Mouse (Mus musculus): ENCODE data around the gene Hoxd4. TPM values are rescaled to one million over a fixed set of nuclear protein-coding genes. Genes with fewer than 3 reads are reported as not detected.

The Hoxd4 gene
- polyA plus RNA-seq, 1 experiment from 2014 or later, result not detected

DNA sequence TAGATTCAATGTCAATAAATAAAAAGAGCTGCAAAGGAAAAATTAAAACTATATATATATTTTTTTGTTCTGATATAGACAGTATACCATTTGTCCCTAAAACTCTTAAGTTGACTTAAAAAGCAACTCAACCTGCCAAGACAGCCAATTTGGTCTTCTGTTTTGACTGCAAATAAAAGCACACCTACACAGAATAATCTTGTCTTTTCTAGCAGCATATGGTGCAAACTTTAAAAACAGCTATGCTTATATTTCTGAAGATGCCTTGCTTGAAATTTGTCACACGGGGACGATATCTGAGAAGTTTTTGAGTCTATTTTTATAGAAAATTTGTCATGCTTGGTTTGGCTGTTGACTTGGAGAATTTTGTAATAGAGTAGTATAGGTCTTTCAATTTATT, 62.6 kb downstream of the Hoxd4 start:
- no peak for ATAC-seq (replicated peaks; ENCODE audit: low FRiP score)
- no peaks in the 10 kb centered on the region for H3K9me3 ChIP-seq (ENCODE audit: control insufficient read depth, low read length)
- no peaks in the 10 kb centered on the region for H3K4me1 ChIP-seq (replicated peaks; ENCODE audit: control insufficient read depth, insufficient read depth, low read length)
- H3K9ac ChIP-seq (ENCODE audit: low read length), result no peak overlapping the region
- no peaks in the 10 kb centered on the region for H3K36me3 ChIP-seq (ENCODE audit: control insufficient read depth, insufficient read depth, low read length)
- 86% methylated on average over 2 of the region's 2 CpGs for WGBS
- H3K27me3 ChIP-seq (ENCODE audit: control insufficient read depth, insufficient read depth, low read length), result no peaks in the 10 kb centered on the region; the same call in 1 of the 2 replicates
- no peak for DNase-seq (ENCODE audit: low spot score)
- no peak overlapping the region for H3K27ac ChIP-seq (ENCODE audit: low read depth, low read length)
- no peak overlapping the region for H3K4me2 ChIP-seq (ENCODE audit: low read depth, low read length, severe bottlenecking)
- no peak overlapping the region for H3K4me3 ChIP-seq (ENCODE audit: low read depth, low read length)

DNA sequence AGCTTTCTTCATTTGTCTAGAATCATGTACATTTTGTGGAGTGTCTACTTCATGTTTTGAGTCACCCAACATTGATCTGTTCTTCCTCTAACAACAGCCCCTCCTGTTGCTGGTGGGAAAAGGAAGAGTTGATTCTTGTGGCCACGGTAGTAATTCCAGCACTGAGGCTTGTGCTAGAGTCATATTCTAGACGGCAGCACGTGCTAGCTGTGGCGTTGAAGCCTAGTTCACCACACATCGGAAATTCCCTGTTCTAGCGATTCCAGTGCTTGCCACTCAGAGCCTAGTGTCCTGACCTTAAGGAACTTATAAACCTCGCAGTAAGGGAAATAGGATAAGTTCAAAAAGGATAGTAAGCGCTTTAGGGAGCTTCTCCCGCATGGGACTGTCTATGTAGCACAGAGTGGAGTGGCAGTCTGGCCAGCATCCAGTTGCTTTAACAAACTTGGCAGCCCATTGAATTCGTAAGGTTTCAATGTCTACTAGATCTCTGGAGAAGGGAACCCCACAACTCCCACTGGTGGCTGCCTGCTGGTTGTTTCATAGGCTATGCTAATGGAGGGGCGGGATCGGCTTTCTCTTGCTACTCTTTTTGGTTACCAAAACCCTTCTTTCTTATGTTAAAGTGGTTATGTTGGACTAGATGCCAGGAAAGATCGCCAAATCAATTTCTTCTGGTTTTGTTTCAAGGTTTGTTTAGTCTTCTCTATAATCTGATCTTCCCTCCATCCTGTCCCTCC, 66.0 kb downstream of the Hoxd4 start:
- Histone ChIP-seq H3K9me3 (ENCODE audit: control insufficient read depth, low read length) (no peaks in the 10 kb centered on the region), H3K36me3 (ENCODE audit: control insufficient read depth, insufficient read depth, low read length) (no peaks in the 10 kb centered on the region), H3K27ac (ENCODE audit: low read depth, low read length) (no peak overlapping the region), H3K9ac (ENCODE audit: low read length) (no peak overlapping the region), H3K4me2 (ENCODE audit: low read depth, low read length, severe bottlenecking) (no peak overlapping the region), H3K27me3 (ENCODE audit: control insufficient read depth, insufficient read depth, low read length) (no peaks in the 10 kb centered on the region), H3K4me3 (ENCODE audit: low read depth, low read length) (no peak overlapping the region), H3K4me1 (replicated peaks; ENCODE audit: control insufficient read depth, insufficient read depth, low read length) (no peaks in the 10 kb centered on the region)
- ATAC-seq (replicated peaks; ENCODE audit: low FRiP score) (no peak), DNase-seq (ENCODE audit: low spot score) (no peak)
- 67% methylated on average over 13 of the region's 13 CpGs for WGBS

MicroRNA genes within 50 kb of the gene (microRNA counts, 519-probe panel; counts per million panel counts)
- 31.2 counts per million for microRNA mmu-miR-10b

Small RNA genes lying within 50 kb of the gene (microRNA-seq; reads per million reads assigned to microRNA genes)
- gene Gm44463 (ENCODE audit: insufficient number of aligned reads) (not detected), gene Mir10b (ENCODE audit: insufficient number of aligned reads) (71.5 reads per million, percentile 30 among the genes with 10 or more reads in this experiment)

Other genes starting within 250 kb of the Hoxd4 start
- gene Lnpk, start 132.5 kb upstream of the Hoxd4 start, polyA plus RNA-seq (2014; fragmentation: Nextera tagmentation; extraction: Ambion mirVana), result 46.1 and 46.3 TPM in 2 replicates
- gene Evx2, start 52.4 kb upstream of the Hoxd4 start, polyA plus RNA-seq (2014; fragmentation: Nextera tagmentation; extraction: Ambion mirVana), result not detected in 2 replicates
- not detected in 2 replicates for gene Hoxd13, start 43.6 kb upstream of the Hoxd4 start, polyA plus RNA-seq (2014; fragmentation: Nextera tagmentation; extraction: Ambion mirVana)
- not detected in 2 replicates for gene Hoxd12, start 36.9 kb upstream of the Hoxd4 start, polyA plus RNA-seq (2014; fragmentation: Nextera tagmentation; extraction: Ambion mirVana)
- not detected in 2 replicates for gene Hoxd11, start 32.4 kb upstream of the Hoxd4 start, polyA plus RNA-seq (2014; fragmentation: Nextera tagmentation; extraction: Ambion mirVana)
- not detected in 2 replicates for gene Hoxd10, start 20.0 kb upstream of the Hoxd4 start, polyA plus RNA-seq (2014; fragmentation: Nextera tagmentation; extraction: Ambion mirVana)
- not detected in 2 replicates for gene Hoxd9, start 14.2 kb upstream of the Hoxd4 start, polyA plus RNA-seq (2014; fragmentation: Nextera tagmentation; extraction: Ambion mirVana)
- not detected in 2 replicates for gene Hoxd8, start 7.3 kb upstream of the Hoxd4 start, polyA plus RNA-seq (2014; fragmentation: Nextera tagmentation; extraction: Ambion mirVana)
- gene Hoxd3, start within 50 bp of the Hoxd4 start, polyA plus RNA-seq (2014; fragmentation: Nextera tagmentation; extraction: Ambion mirVana), result 0.08 and 0.19 TPM in 2 replicates
- not detected in 2 replicates for gene Gm28230, start 14.8 kb downstream of the Hoxd4 start, polyA plus RNA-seq (2014; fragmentation: Nextera tagmentation; extraction: Ambion mirVana)
- not detected in 2 replicates for gene Hoxd1, start 51.1 kb downstream of the Hoxd4 start, polyA plus RNA-seq (2014; fragmentation: Nextera tagmentation; extraction: Ambion mirVana)
- 116 and 125 TPM in 2 replicates for gene Mtx2, start 113.9 kb downstream of the Hoxd4 start, polyA plus RNA-seq (2014; fragmentation: Nextera tagmentation; extraction: Ambion mirVana)

Data from forebrain, embryonic 11.5 days (tissue).